Mouse (Mus musculus): ENCODE data around the gene Kdm4d. TPM values are rescaled to one million over a fixed set of nuclear protein-coding genes. Genes with fewer than 3 reads are reported as not detected.

Kdm4d gene
- polyA plus RNA-seq (2012; ENCODE audit: insufficient read depth, low replicate concordance) = 0.07 TPM in 1 of 2 replicates, not detected in the other

DNA sequence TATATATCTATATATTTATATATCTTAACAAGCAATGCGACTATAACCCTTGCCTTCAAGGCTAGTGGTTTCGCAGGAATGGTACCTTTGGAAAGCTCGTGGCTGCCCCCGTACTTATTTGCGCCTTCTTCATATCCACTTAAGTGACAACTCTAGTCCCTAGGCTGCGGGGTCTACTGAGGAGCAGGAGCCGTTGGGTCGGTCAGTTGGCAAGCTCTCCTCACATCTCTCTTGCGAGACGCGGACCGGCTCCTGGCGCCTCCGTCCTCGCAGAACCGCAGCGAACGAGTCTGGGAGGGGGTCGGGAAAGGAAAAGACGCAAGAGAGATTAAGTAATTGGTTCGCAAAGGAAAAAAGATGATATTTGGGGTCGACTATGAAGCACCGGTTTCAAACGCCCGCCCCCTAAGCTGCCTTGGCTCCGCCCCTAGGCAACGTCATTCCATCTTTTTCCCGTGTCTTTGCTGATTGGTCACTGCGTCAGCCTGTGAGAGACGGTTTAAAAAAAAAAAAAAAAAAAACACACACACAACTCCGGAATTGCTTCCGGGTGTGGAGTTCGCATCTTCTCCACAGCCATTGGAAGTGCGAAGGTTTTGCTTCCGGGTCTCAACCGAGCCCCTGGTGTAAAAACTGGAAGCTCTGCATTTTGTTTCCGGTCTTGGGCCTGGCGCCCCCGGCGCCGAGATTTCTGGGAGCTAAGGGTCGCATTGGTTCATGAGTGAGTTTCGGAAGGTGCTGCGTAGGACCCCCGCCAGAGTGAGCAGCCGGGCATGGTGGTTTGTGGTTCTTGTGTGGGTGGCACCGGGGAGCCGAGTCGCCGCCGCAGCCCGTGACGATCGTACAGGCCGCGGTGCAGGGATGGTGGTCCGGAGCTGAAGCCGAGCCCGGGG, at the start of gene Kdm4d, which contains the start of gene Cwc15:
Gene Kdm4d (minus strand): TSS at position 460 of the 893 bp plus-strand sequence.
Gene Cwc15 (plus strand): TSS at position 595 of the 893 bp plus-strand sequence.
- Histone ChIP-seq H3K9me3 (no peaks in the 10 kb centered on the region), H3K4me3 (replicated peaks) (peak within 1 kb of the TSS; percentile 98), H3K4me1 (peaks cover 17% of the 10 kb centered on the region), H3K36me3 (replicated peaks; ENCODE audit: low read length) (peaks cover 36% of the 10 kb centered on the region), H3K27me3 (replicated peaks) (no peaks in the 10 kb centered on the region)
- TF ChIP-seq GATA1 (IDR thresholded peaks at IDR 0.05; ENCODE audit: borderline replicate concordance, low read length) (no peak), FLI1 (IDR thresholded peaks at IDR 0.05; ENCODE audit: low read length) (no peak)

DNA sequence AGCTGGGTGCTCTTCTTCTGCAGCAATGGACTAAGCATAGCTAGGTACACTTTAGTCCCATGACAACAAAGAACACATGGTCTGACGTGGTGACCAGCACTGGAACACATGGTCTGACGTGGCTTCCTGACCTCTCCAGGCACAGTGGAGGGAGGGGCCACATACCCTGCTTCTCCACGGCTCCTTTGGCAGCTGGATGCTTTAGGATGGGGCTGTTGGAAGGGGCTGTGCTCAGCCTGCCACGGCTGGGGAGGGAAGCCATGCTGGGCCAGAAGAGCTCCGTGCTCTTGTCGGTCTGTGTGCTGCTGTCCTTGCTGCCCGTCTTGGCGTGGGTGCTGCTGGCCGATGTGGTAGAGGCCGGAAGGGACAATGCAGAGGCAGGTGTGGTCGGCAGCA, 48.1 kb upstream of the Kdm4d start:
- Histone ChIP-seq H3K4me1 (peaks cover 5% of the 10 kb centered on the region; the same call in 1 of the 2 replicates), H3K36me3 (replicated peaks; ENCODE audit: low read length) (no peaks in the 10 kb centered on the region), H3K9me3 (0 out of 2 replicates have a peak, but pooled peaks cover 3% of the 10 kb centered on the region), H3K27me3 (replicated peaks) (peaks cover 66% of the 10 kb centered on the region), H3K4me3 (replicated peaks) (peak overlapping the region; percentile 11)
- TF ChIP-seq FLI1 (IDR thresholded peaks at IDR 0.05; ENCODE audit: low read length) (no peak), GATA1 (IDR thresholded peaks at IDR 0.05; ENCODE audit: borderline replicate concordance, low read length) (no peak)

DNA sequence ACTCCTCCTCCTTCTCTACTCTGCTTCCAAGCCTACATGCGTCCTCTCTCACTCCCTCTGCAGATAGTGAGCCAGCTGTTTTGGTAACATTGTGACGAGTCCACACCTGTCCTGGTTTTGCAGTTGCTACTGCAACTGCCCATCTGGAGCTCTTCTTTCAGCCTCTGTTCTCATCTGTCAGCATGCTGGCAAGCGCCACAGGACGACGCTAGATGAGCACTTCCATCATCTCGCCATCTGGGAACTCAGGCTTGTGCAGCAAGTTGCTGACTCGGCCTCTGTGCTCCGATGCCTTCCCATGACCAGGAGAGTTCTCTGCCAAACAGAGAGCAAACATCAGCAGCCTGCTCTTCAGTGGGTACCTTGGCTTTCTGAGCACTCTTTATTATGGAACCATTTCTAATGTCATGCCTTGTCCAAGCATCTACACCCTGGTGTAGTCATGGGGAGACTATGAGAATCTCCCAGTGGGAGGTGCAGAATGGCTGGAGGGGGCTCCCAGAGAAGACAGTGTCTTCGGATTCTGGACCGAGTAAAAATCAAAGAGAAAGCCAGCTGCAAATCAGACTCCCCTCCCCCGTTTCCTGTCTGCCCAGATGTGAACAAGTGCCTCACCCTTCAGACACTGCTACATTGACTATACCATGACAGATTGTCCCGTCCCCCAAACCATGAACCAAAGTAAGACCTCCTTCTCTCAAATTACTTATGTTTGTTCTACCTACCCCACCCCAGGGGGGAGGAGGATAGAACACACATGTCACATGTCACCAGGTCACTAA, 47.5 kb upstream of the Kdm4d start:
- TF ChIP-seq FLI1 (IDR thresholded peaks at IDR 0.05; ENCODE audit: low read length) (no peak), GATA1 (IDR thresholded peaks at IDR 0.05; ENCODE audit: borderline replicate concordance, low read length) (no peak)
- Histone ChIP-seq H3K4me3 (replicated peaks) (no peak overlapping the region), H3K27me3 (replicated peaks) (peaks cover 60% of the 10 kb centered on the region), H3K4me1 (peaks cover 5% of the 10 kb centered on the region; the same call in 1 of the 2 replicates), H3K9me3 (0 out of 2 replicates have a peak, but pooled peaks cover 3% of the 10 kb centered on the region), H3K36me3 (replicated peaks; ENCODE audit: low read length) (no peaks in the 10 kb centered on the region)

DNA sequence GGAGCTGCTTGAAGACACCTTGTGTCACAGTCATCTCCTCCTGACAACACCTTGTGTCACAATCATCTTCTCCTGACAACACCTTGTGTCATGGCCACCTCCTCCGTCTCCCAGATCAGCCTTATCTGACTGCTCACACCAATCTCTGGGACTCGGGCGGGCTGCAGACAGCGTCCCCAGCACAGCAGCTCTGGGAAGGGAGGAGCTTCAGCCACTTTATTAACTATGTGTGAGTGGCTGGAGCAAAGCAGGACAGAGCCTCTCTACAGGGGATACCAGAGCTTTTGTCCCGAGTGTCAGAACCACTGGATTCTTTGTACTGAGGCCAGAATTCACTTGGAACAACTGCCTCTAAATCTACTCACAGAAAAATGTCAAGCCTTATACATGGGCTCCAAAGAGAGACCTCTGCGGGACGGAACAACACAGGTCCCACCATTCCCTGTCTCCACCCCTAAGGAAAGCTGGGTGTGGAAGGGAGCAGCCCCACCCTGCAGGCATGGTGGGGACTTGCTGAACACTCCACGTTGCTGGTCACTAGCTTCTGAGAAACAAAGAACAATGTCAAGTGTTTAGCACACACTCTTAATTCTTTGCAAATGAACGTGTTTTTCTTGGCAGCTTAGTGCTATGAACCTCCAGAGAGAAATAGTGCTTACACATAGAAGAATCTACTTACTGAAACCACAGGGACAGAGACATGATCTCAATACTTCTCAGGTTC, 43.9 kb upstream of the Kdm4d start:
- Histone ChIP-seq H3K9me3 (no peaks in the 10 kb centered on the region), H3K4me1 (peaks cover 5% of the 10 kb centered on the region; the same call in 1 of the 2 replicates), H3K36me3 (replicated peaks; ENCODE audit: low read length) (no peaks in the 10 kb centered on the region), H3K27me3 (replicated peaks) (peaks cover 65% of the 10 kb centered on the region), H3K4me3 (replicated peaks) (no peak overlapping the region)
- TF ChIP-seq FLI1 (IDR thresholded peaks at IDR 0.05; ENCODE audit: low read length) = no peak
- TF ChIP-seq GATA1 (IDR thresholded peaks at IDR 0.05; ENCODE audit: borderline replicate concordance, low read length) = no peak

DNA sequence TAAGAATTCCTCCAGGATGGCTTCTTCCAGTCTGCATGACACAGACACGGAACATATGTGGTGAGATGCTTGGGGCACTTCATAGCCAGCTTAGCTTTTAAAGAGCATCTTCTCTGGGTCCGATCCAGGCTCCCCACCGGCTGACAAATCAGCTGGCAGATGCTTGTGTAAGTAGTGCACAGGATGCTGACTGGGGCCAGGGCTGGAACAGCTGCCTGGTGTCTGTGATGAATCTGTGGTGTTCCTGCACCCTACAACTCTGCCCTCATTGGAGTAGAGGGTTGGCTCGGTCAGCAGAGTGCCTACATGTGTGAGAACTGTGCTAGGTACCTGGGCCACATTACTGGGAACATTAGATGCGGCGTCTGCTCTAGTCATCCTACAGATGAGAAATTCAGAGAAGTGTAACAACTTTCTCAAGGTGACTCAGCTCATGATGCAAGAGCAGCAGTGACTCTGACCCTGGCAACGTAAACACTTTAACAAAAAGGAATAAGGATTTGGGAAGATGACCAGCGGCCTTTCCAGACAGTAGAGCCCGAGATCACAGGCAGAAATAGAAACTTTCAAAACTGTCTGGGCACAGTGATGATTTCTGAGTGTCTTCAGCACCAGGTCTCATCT, 34.7 kb upstream of the Kdm4d start:
- peaks cover 16% of the 10 kb centered on the region for H3K9me3 ChIP-seq
- H3K36me3 ChIP-seq (replicated peaks; ENCODE audit: low read length) = no peaks in the 10 kb centered on the region
- no peaks in the 10 kb centered on the region for H3K4me1 ChIP-seq
- peaks cover 32% of the 10 kb centered on the region for H3K27me3 ChIP-seq (replicated peaks)
- H3K4me3 ChIP-seq (replicated peaks) = peak overlapping the region; percentile 46
- TF ChIP-seq GATA1 (IDR thresholded peaks at IDR 0.05; ENCODE audit: borderline replicate concordance, low read length) (no peak), FLI1 (IDR thresholded peaks at IDR 0.05; ENCODE audit: low read length) (no peak)

DNA sequence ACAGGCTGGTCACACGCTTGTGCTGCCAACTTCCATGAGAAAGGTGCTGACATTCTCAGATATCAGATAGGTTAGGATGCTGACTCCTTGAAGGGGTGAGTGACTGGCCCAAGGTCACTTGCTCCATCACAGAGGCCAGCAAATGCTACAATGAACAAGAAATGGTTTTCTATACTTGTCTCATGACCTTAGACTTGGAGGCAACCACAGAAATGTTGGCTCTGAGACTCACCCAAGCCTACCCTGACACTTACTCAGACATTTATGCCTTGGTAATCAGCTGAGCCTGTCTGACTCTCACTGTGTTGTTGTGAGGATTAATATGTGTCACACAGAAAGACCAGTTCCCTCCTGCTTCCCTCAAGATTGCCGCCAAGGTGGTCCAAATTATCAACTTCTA, 33.4 kb upstream of the Kdm4d start:
- Histone ChIP-seq H3K9me3 (peaks cover 15% of the 10 kb centered on the region), H3K27me3 (replicated peaks) (peaks cover 31% of the 10 kb centered on the region), H3K4me3 (replicated peaks) (no peak overlapping the region), H3K4me1 (no peaks in the 10 kb centered on the region), H3K36me3 (replicated peaks; ENCODE audit: low read length) (no peaks in the 10 kb centered on the region)
- TF ChIP-seq FLI1 (IDR thresholded peaks at IDR 0.05; ENCODE audit: low read length) (no peak), GATA1 (IDR thresholded peaks at IDR 0.05; ENCODE audit: borderline replicate concordance, low read length) (no peak)

DNA sequence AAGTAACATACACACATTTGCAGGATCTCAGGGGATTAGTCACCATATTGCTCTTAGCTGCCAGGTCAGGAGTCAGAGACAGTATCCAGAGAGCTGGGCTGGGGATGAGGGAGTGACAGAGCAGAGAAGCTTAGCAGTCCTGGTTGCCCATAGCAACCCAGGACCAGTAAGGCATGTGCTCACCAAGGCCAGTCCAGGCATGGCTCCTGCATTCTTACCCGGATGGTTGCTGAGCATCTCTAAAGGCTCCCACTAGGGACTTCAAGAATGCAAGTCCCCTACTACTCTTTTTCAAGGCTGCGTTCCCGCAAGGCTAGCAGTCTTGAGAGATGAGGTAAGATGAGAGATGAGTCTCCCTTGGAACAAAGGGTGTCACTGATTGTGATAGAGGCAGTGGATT, 32.0 kb upstream of the Kdm4d start:
- Histone ChIP-seq H3K4me3 (replicated peaks) (no peak overlapping the region), H3K27me3 (replicated peaks) (peaks cover 30% of the 10 kb centered on the region), H3K9me3 (peaks cover 13% of the 10 kb centered on the region), H3K36me3 (replicated peaks; ENCODE audit: low read length) (no peaks in the 10 kb centered on the region), H3K4me1 (no peaks in the 10 kb centered on the region)
- no peak for TF ChIP-seq FLI1 (IDR thresholded peaks at IDR 0.05; ENCODE audit: low read length)

DNA sequence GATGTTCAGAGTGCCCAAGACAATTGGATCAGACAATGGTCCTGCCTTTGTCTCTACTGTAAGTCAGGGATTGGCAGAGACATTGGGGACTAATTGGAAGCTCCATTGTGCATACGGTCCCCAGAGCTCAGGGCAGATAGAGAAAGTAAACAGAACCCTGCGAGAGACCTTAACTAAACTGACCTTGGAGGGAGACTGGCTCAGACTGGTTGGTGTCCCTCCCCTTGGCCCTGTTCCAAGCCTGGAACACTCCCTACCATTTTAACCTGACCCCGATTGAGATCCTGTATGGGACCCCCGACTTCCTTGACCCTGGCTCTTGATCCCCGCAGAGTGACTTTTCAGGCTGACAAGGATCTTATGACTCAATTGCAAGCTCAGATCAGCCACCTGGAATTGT, 29.7 kb upstream of the Kdm4d start:
- Histone ChIP-seq H3K4me1 (no peaks in the 10 kb centered on the region), H3K4me3 (replicated peaks) (no peak overlapping the region), H3K9me3 (peaks cover 13% of the 10 kb centered on the region), H3K27me3 (replicated peaks) (peaks cover 38% of the 10 kb centered on the region), H3K36me3 (replicated peaks; ENCODE audit: low read length) (no peaks in the 10 kb centered on the region)
- TF ChIP-seq FLI1 (IDR thresholded peaks at IDR 0.05; ENCODE audit: low read length) (no peak), GATA1 (IDR thresholded peaks at IDR 0.05; ENCODE audit: borderline replicate concordance, low read length) (no peak)
